Mouse (Mus musculus) thymus, postnatal 4 days (tissue): ENCODE data around the gene Ablim2.

ENCODE experiments used
- DNase-seq: peaks from one replicate; pipeline ENCODE4 v3.0.0; 2021

Ablim2 gene

GRCm38 (mm10) chr5:35757639-35758001, at the start of gene Ablim2:
Ablim2 (plus strand) TSS chr5:35757880.
- DNase-seq: peak; percentile 94

- no peak for DNase-seq
Measured at GRCm38 (mm10) chr5:35710481-35710880, 47.2 kb upstream of the Ablim2 start.

GRCm38 (mm10) chr5:35710931-35711330, 46.7 kb upstream of the Ablim2 start:
- DNase-seq: no peak

- no peak for DNase-seq
Measured at GRCm38 (mm10) chr5:35712517-35712916, 45.2 kb upstream of the Ablim2 start.

DNA sequence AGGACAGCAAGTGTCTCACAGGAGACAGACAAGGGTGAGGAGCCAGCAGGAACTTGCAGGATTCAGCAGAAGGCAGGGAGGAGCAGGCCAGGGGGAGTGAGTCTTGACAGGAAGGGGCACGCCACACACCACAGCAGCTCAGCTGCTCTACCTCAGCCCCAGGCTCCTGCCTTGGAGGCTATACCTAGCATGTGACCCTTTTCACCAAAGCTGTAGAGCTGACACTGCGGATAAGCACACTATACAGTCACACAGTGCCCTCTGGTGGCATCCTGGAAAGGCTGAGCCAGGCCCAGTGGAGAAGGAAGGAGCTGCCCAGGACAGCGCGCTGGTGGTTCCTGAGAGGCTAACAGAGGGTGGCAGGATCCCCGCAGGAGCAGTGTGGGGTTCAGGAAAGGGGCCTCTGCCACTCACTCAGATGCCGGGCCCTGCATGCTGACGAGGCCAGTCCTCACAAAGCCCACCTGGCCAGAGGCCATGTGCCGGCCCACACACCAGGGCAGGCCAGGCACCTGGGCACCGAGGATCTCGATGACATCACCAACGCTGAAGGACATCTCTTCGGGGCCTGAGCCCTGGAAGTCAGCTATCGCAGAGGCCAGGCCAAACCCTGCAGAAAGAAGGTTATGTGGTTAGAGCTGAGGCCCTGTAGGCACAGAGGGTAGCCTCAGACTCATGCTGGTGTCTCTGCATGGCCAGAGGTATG, 43.9 kb upstream of the Ablim2 start:
- DNase-seq: peak; percentile 80

DNA sequence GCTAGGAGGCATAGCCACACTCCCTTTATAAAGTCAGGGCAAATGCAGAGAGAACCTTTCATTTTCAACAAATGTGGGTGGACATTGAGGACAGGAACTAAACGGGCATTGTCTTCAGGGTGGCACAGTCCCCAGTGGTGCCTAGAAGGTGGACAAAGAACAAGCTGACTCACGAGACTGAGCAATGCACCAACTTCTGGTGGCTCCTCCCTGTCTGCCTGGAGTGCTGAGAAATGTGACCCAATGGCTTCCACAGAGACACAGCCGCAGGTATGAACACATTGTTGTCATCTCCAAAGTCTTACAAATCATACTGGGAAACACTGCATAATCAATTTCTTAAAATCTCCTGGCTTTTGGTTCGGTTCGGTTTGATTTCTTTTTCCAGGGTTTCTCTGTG, 40.2 kb upstream of the Ablim2 start:
- DNase-seq: no peak

DNA sequence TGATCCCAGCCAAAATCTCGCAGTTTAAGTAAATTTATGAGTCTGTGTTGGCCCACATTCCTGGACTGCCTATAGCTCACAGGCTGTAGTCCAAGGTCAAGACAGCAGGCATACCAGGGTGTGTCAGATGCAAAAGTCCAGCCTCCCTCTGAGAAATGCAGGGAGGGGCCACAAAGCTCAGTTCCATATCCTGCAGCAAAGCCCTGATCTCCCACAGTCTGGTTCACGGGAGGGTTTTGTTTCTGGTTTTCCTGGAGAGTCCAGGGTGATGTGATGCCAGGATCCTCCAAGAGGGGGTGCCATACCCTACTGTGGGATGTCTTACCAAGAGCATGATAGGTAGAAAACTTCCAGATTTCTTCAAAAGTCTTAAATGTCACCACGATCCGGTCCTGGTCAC, 39.7 kb upstream of the Ablim2 start:
- DNase-seq: peak; percentile 60

GRCm38 (mm10) chr5:35718817-35719216, 38.9 kb upstream of the Ablim2 start:
- DNase-seq: no peak

- no peak for DNase-seq
Measured at GRCm38 (mm10) chr5:35719343-35719742, 38.3 kb upstream of the Ablim2 start.

- DNase-seq: no peak
Measured at GRCm38 (mm10) chr5:35719880-35720279, 37.8 kb upstream of the Ablim2 start.

GRCm38 (mm10) chr5:35721933-35722332, 35.7 kb upstream of the Ablim2 start:
- DNase-seq: no peak

- DNase-seq: no peak
Measured at GRCm38 (mm10) chr5:35722654-35723053, 35.0 kb upstream of the Ablim2 start.

DNA sequence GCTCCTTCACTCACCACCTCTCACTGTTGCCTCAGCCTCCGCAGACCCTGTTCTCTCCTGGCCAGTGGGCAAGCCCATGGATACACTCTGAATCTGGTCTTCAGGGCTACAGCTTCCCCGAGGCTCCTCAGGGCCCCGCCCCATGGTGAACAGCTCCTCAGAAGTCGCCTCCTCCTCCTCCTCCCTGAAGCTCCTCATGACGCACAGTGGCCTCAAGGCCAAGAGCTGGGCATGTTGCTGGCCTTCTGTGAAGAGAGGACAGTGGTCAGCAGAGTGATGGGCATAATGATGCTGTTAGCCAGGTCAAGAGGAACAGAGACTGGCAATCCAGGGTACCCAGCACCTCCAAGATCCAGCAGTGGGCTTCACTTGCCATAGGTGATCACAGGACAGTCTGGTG, 33.8 kb upstream of the Ablim2 start:
- no peak for DNase-seq

DNA sequence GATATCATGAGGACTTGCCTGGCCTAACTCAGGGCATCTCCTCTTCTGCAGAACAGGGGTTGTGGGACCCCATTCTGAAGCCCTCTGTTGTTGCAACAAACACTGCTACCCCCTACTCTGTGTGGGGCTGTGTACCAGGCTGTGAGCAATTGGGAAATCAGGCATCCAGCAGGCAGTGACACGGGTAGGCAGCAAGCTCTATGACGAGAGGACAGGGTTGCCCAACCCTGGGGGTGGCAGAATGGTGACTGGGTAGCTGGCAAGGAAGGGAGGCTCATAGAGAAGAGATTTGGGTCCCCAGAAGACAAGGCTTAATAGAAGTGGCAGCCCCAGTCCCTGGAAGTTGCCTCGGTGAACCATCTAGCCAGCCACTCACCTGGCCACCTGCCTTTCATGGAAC, 31.8 kb upstream of the Ablim2 start:
- DNase-seq: no peak

GRCm38 (mm10) chr5:35727447-35727846, 30.2 kb upstream of the Ablim2 start:
- no peak for DNase-seq

- DNase-seq: no peak
Measured at GRCm38 (mm10) chr5:35728344-35728956, 29.2 kb upstream of the Ablim2 start.

- DNase-seq: peak; percentile 61
Measured at GRCm38 (mm10) chr5:35728957-35729460, 28.7 kb upstream of the Ablim2 start.

DNA sequence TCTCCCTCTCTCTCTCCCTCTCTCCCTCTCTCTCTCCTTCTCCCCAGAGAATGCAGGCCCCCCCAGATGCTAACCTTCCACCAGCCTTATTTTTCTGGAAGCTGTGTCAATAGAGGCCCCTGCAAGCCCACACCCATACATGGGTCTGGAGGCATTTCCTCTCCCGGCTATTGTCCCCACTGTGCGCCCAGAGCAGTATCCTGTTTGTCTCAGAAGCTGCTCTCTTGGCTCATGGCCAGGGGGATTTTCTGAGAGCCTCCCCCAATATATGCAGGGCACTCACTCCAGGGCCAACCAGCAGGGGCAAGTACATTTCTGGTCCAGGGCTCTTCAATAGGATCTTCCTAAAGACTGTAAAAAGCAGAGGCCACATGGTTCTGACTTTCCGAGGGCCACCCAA, 27.8 kb upstream of the Ablim2 start:
- no peak for DNase-seq

GRCm38 (mm10) chr5:35730552-35730951, 27.1 kb upstream of the Ablim2 start:
- DNase-seq: no peak

- no peak for DNase-seq
Measured at GRCm38 (mm10) chr5:35731006-35731405, 26.7 kb upstream of the Ablim2 start.

- DNase-seq: no peak
Measured at GRCm38 (mm10) chr5:35733523-35733922, 24.2 kb upstream of the Ablim2 start.

DNA sequence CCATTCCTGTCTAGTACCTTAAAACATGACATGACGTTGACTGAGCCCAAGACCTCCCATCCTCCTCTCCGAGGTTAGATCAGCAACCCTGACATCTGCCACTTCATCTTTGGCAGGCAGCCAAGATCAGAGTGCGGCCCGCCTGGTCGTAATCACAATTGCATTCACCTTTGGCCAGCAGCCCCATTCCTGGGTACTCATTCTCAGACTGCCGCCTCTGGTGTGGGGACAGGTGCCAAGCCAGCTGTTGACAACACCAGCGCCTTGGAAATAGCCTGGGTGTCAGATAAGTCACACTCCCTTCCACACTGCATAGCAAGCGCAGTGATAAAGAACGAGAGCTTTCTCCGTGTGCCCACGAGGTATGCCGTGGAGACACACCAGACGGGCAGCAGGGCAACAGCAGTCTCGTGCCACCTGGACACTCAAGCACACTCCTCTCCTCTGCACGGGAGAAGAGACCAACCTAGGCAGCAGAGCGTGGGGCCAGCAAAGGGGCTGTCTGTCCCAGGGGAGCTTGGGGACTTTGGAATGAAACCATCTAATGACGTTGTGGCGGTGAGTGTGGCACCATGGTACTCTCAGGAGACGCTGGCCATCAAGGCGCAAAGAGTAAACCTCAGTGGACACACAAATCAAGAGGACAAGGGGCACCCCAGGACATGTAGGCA, 20.3 kb upstream of the Ablim2 start:
- no peak for DNase-seq

- DNase-seq: no peak
Measured at GRCm38 (mm10) chr5:35739005-35739404, 18.7 kb upstream of the Ablim2 start.
